Mouse (Mus musculus): ENCODE data around the gene Ascc1. TPM values are rescaled to one million over a fixed set of nuclear protein-coding genes. Genes with fewer than 3 reads are reported as not detected.
A peak's percentile ranks its signal among the peaks of the same experiment; 100 is the strongest.

Gene Ascc1
- 25.4 and 28.8 TPM in 2 replicates for polyA plus RNA-seq (2012; rRNA removed)

- TF ChIP-seq CTCF (IDR thresholded peaks at IDR 0.05; ENCODE audit: borderline replicate concordance, insufficient read depth, low read depth, low read length) (no peak), POLR2A (IDR thresholded peaks at IDR 0.05; ENCODE audit: borderline replicate concordance, insufficient read depth, low read length) (peak; percentile 86)
- peaks cover 7% of the 10 kb centered on the region; the same call in 1 of the 2 replicates for H3K4me1 ChIP-seq (ENCODE audit: control insufficient read depth, insufficient read depth, low read length)
- no peaks in the 10 kb centered on the region for H3K27me3 ChIP-seq (ENCODE audit: control insufficient read depth, insufficient read depth, low read length)
- WGBS: under 1% methylated on average over 51 of the region's 51 CpGs
- peak within 1 kb of the TSS; percentile 78 for H3K4me3 ChIP-seq (replicated peaks; ENCODE audit: insufficient read depth, low read depth, low read length)
- peak within 1 kb of the TSS; percentile 93 for H3K27ac ChIP-seq (ENCODE audit: insufficient read depth, low read length)
- DNase-seq: peak; percentile 98
These were observed at the start of gene Ascc1, which contains the start of gene Anapc16 for GRCm38 (mm10) chr10:60002673-60003212. Gene Ascc1 (plus strand): TSS chr10:60002805. Gene Anapc16 (minus strand): TSS chr10:60003135.

- TF ChIP-seq CTCF (IDR thresholded peaks at IDR 0.05; ENCODE audit: borderline replicate concordance, insufficient read depth, low read depth, low read length) (no peak), POLR2A (IDR thresholded peaks at IDR 0.05; ENCODE audit: borderline replicate concordance, insufficient read depth, low read length) (no peak)
- Histone ChIP-seq H3K27ac (ENCODE audit: insufficient read depth, low read length) (no peak overlapping the region), H3K27me3 (ENCODE audit: control insufficient read depth, insufficient read depth, low read length) (no peaks in the 10 kb centered on the region), H3K4me1 (ENCODE audit: control insufficient read depth, insufficient read depth, low read length) (peaks cover 9% of the 10 kb centered on the region), H3K4me3 (replicated peaks; ENCODE audit: insufficient read depth, low read depth, low read length) (no peak overlapping the region)
- 47% methylated on average over 7 of the region's 7 CpGs for WGBS
- DNase-seq: no peak
These were observed 49.0 kb upstream of the Ascc1 start for GRCm38 (mm10) chr10:59953564-59954039.

- TF ChIP-seq POLR2A (IDR thresholded peaks at IDR 0.05; ENCODE audit: borderline replicate concordance, insufficient read depth, low read length): no peak
- TF ChIP-seq CTCF (IDR thresholded peaks at IDR 0.05; ENCODE audit: borderline replicate concordance, insufficient read depth, low read depth, low read length): no peak
- Histone ChIP-seq H3K27ac (ENCODE audit: insufficient read depth, low read length) (no peak overlapping the region), H3K4me1 (ENCODE audit: control insufficient read depth, insufficient read depth, low read length) (peaks cover 2% of the 10 kb centered on the region; the same call in 1 of the 2 replicates), H3K4me3 (replicated peaks; ENCODE audit: insufficient read depth, low read depth, low read length) (no peak overlapping the region), H3K27me3 (ENCODE audit: control insufficient read depth, insufficient read depth, low read length) (no peaks in the 10 kb centered on the region)
- 74% methylated on average over 5 of the region's 5 CpGs for WGBS
- no peak for DNase-seq
These were observed 45.9 kb upstream of the Ascc1 start for GRCm38 (mm10) chr10:59956681-59957080.

DNA sequence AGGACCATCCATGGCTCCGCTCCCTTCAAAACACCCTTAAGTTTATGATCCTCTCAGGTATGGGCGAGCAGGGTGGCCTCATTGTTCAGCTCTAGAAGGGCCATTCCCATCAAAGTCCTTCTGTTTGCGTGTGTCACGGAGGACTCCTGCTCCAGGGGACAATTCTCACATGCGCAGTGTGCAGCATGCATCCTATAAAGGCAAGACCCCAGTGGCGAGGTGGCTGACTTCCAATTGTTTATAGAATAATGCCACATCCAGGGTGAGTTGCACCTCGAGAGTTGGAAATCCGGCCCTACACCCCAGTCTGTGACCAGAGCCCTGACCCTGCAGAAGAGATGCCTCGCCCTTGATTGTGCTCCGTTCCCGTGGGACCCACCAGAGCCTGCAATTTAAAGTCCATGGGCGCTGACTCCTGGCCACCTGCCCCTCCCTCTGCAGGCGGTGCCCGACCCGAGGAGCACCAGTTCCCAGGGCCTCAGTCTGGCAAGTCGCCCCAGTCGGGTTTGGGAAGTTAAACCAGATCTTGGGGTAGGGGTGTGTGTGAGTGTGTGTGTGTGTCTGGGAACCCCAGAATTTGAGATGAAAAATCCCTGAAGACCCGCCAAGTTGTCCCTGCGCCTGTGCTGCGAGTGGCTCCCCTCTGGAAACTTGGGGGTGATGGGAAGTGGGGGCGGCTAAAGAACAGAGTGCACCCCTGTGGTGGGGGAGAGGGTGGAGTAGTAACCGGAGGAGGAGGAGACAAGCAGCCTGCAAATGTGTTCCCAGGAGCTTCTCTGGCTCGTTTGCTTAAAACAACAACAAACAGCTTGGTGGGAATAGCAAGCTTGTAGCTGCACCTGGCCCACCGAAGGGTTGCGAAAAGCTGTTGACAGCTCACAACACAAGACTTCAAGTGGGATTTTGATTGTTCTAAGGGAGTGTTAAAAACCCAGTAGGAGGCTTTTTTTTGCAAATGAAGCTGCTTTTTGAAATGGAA lies 45.1 kb upstream of the Ascc1 start:
- peaks cover 2% of the 10 kb centered on the region; the same call in 1 of the 2 replicates for H3K4me1 ChIP-seq (ENCODE audit: control insufficient read depth, insufficient read depth, low read length)
- WGBS: 41% methylated on average over 25 of the region's 25 CpGs
- H3K27me3 ChIP-seq (ENCODE audit: control insufficient read depth, insufficient read depth, low read length): no peaks in the 10 kb centered on the region
- H3K4me3 ChIP-seq (replicated peaks; ENCODE audit: insufficient read depth, low read depth, low read length): no peak overlapping the region
- no peak overlapping the region; the same call in 1 of the 2 replicates for H3K27ac ChIP-seq (ENCODE audit: insufficient read depth, low read length)
- TF ChIP-seq POLR2A (IDR thresholded peaks at IDR 0.05; ENCODE audit: borderline replicate concordance, insufficient read depth, low read length): no peak
- TF ChIP-seq CTCF (IDR thresholded peaks at IDR 0.05; ENCODE audit: borderline replicate concordance, insufficient read depth, low read depth, low read length): no peak
- DNase-seq: no peak

DNA sequence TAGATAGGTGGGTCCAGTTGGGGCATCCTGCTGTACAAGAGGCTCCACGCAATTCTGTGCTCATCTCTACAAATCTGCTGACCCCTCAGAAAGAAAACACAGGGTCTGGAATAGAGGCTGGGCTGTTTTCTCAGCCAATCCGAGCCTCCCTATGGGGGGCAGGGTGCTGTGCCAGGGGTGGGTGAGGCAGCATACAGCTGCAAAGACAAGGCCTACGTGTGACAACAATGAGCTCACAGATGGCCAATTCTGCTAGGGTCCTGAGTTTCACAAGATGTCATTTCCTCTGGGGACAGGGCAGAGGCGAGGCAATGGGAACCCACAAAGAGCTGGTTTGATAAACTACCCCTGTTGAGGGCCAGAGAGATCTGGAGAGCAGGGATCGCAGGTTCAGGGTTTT lies 44.1 kb upstream of the Ascc1 start:
- Histone ChIP-seq H3K27me3 (ENCODE audit: control insufficient read depth, insufficient read depth, low read length) (no peaks in the 10 kb centered on the region), H3K4me3 (replicated peaks; ENCODE audit: insufficient read depth, low read depth, low read length) (no peak overlapping the region), H3K27ac (ENCODE audit: insufficient read depth, low read length) (peak overlapping the region; percentile 65; the same call in 1 of the 2 replicates), H3K4me1 (ENCODE audit: control insufficient read depth, insufficient read depth, low read length) (no peaks in the 10 kb centered on the region)
- 71% methylated on average over 5 of the region's 5 CpGs for WGBS
- DNase-seq: no peak
- TF ChIP-seq CTCF (IDR thresholded peaks at IDR 0.05; ENCODE audit: borderline replicate concordance, insufficient read depth, low read depth, low read length): no peak
- no peak for TF ChIP-seq POLR2A (IDR thresholded peaks at IDR 0.05; ENCODE audit: borderline replicate concordance, insufficient read depth, low read length)

DNA sequence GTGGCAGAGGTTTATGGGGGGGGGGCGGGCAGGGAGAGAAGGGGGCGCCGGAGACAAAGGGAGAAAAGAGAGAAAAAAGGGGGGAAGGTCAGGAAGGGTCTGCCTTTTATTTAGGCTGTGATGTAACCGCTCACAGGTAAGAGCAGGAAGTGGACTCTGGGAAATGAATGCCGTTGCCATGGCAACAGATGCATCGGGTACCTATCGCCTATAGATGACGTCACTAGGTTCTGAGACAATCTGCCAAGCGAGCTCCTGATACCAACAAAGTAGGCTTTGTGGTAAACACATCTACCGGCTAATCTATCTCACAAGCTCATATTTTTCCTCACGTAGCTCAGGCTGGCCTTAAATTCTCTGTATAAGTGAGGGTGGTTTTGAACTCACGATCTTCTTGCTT lies 43.1 kb upstream of the Ascc1 start:
- Histone ChIP-seq H3K4me1 (ENCODE audit: control insufficient read depth, insufficient read depth, low read length) (no peaks in the 10 kb centered on the region), H3K27ac (ENCODE audit: insufficient read depth, low read length) (no peak overlapping the region), H3K4me3 (replicated peaks; ENCODE audit: insufficient read depth, low read depth, low read length) (no peak overlapping the region), H3K27me3 (ENCODE audit: control insufficient read depth, insufficient read depth, low read length) (no peaks in the 10 kb centered on the region)
- 84% methylated on average over 12 of the region's 12 CpGs for WGBS
- TF ChIP-seq POLR2A (IDR thresholded peaks at IDR 0.05; ENCODE audit: borderline replicate concordance, insufficient read depth, low read length) (no peak), CTCF (IDR thresholded peaks at IDR 0.05; ENCODE audit: borderline replicate concordance, insufficient read depth, low read depth, low read length) (no peak)
- no peak for DNase-seq

DNA sequence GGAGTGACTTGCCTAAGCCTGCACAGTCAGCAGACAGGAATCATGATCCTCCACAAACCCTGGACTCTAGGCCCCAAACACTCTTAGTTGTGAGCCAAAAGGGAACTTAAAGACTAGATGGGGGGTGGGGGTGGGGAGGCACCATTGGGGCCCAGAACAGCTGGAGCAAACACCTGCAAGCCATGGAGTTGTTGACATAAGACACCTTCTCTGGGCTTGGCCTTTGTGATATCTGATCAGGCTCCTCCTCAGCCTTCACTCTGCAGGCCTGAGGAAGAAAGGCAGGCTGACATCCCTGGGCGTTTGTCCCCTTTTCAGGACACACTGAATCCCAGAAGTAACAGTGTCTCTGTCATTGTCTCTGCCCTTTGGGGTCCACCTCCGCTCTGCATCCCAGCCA lies 39.0 kb upstream of the Ascc1 start:
- H3K27ac ChIP-seq (ENCODE audit: insufficient read depth, low read length): no peak overlapping the region
- H3K27me3 ChIP-seq (ENCODE audit: control insufficient read depth, insufficient read depth, low read length): no peaks in the 10 kb centered on the region
- no peak for DNase-seq
- H3K4me1 ChIP-seq (ENCODE audit: control insufficient read depth, insufficient read depth, low read length): peaks cover 10% of the 10 kb centered on the region
- no peak overlapping the region for H3K4me3 ChIP-seq (replicated peaks; ENCODE audit: insufficient read depth, low read depth, low read length)
- 94% methylated on average over 2 of the region's 2 CpGs for WGBS
- TF ChIP-seq POLR2A (IDR thresholded peaks at IDR 0.05; ENCODE audit: borderline replicate concordance, insufficient read depth, low read length): no peak
- TF ChIP-seq CTCF (IDR thresholded peaks at IDR 0.05; ENCODE audit: borderline replicate concordance, insufficient read depth, low read depth, low read length): no peak
